Mouse (Mus musculus): ENCODE results near the gene Ndst4. TPM values are rescaled to one million over a fixed set of nuclear protein-coding genes. Genes with fewer than 3 reads are reported as not detected.

The Ndst4 gene
- 0.03 and 0.15 TPM in 2 replicates for polyA plus RNA-seq (2015; fragmentation: Nextera tagmentation; extraction: Ambion mirVana)

GRCm38 (mm10) chr3:125403601-125404396, at the start of gene Ndst4:
Gene Ndst4 (plus strand): TSS chr3:125404076.
- ATAC-seq (replicated peaks; ENCODE audit: low FRiP score), result peak; percentile 73
- H3K9me3 ChIP-seq (replicated peaks), result no peaks in the 10 kb centered on the region
- H3K9ac ChIP-seq, result no peak within 1 kb of the TSS
- H3K4me1 ChIP-seq, result peaks cover 4% of the 10 kb centered on the region; the same call in 1 of the 2 replicates
- H3K4me2 ChIP-seq, result peak within 1 kb of the TSS; percentile 57
- WGBS, result 12% methylated on average over 14 of the region's 14 CpGs
- H3K4me3 ChIP-seq (replicated peaks), result peak within 1 kb of the TSS; percentile 30
- no peaks in the 10 kb centered on the region for H3K36me3 ChIP-seq
- H3K27me3 ChIP-seq, result no peaks in the 10 kb centered on the region
- no peak within 1 kb of the TSS for H3K27ac ChIP-seq

GRCm38 (mm10) chr3:125397443-125397842, 6.4 kb upstream of the Ndst4 start:
- Histone ChIP-seq H3K27ac (no peak overlapping the region), H3K27me3 (no peaks in the 10 kb centered on the region), H3K9ac (no peak overlapping the region), H3K4me2 (no peak overlapping the region), H3K9me3 (replicated peaks) (no peaks in the 10 kb centered on the region), H3K36me3 (no peaks in the 10 kb centered on the region), H3K4me3 (replicated peaks) (no peak overlapping the region), H3K4me1 (no peaks in the 10 kb centered on the region)
- WGBS, result 68% methylated on average over 3 of the region's 3 CpGs
- ATAC-seq (replicated peaks; ENCODE audit: low FRiP score), result no peak

GRCm38 (mm10) chr3:125406456-125406855, 2.6 kb downstream of the Ndst4 start:
- H3K9ac ChIP-seq, result no peak overlapping the region
- no peak overlapping the region for H3K4me2 ChIP-seq
- H3K27me3 ChIP-seq, result no peaks in the 10 kb centered on the region
- no peaks in the 10 kb centered on the region for H3K9me3 ChIP-seq (replicated peaks)
- WGBS, result 62% methylated on average over 2 of the region's 2 CpGs
- H3K4me1 ChIP-seq, result peaks cover 4% of the 10 kb centered on the region; the same call in 1 of the 2 replicates
- no peaks in the 10 kb centered on the region for H3K36me3 ChIP-seq
- no peak overlapping the region for H3K27ac ChIP-seq
- no peak overlapping the region for H3K4me3 ChIP-seq (replicated peaks)
- no peak for ATAC-seq (replicated peaks; ENCODE audit: low FRiP score)

- H3K27me3 ChIP-seq, result no peaks in the 10 kb centered on the region
- H3K9ac ChIP-seq, result no peak overlapping the region
- peaks cover 4% of the 10 kb centered on the region; the same call in 1 of the 2 replicates for H3K4me1 ChIP-seq
- ATAC-seq (replicated peaks; ENCODE audit: low FRiP score), result no peak
- no peaks in the 10 kb centered on the region for H3K36me3 ChIP-seq
- H3K4me2 ChIP-seq, result no peak overlapping the region
- H3K4me3 ChIP-seq (replicated peaks), result no peak overlapping the region
- 71% methylated on average over 3 of the region's 3 CpGs for whole genome bisulfite sequencing
- no peaks in the 10 kb centered on the region for H3K9me3 ChIP-seq (replicated peaks)
- H3K27ac ChIP-seq, result no peak overlapping the region
These were observed 3.1 kb downstream of the Ndst4 start for GRCm38 (mm10) chr3:125406991-125407390.

- Histone ChIP-seq H3K4me2 (no peak overlapping the region), H3K9ac (no peak overlapping the region), H3K27ac (no peak overlapping the region), H3K27me3 (no peaks in the 10 kb centered on the region), H3K4me1 (no peaks in the 10 kb centered on the region), H3K9me3 (replicated peaks) (no peaks in the 10 kb centered on the region), H3K4me3 (replicated peaks) (no peak overlapping the region), H3K36me3 (no peaks in the 10 kb centered on the region)
- 43% methylated on average over 6 of the region's 6 CpGs for WGBS
- ATAC-seq (replicated peaks; ENCODE audit: low FRiP score), result no peak
These were observed 63.2 kb downstream of the Ndst4 start for GRCm38 (mm10) chr3:125466894-125467652.

- no peak for ATAC-seq (replicated peaks; ENCODE audit: low FRiP score)
- no peaks in the 10 kb centered on the region for H3K9me3 ChIP-seq (replicated peaks)
- no peak overlapping the region for H3K4me3 ChIP-seq (replicated peaks)
- no peak overlapping the region for H3K27ac ChIP-seq
- no peaks in the 10 kb centered on the region for H3K4me1 ChIP-seq
- H3K4me2 ChIP-seq, result no peak overlapping the region
- no peaks in the 10 kb centered on the region for H3K36me3 ChIP-seq
- no peaks in the 10 kb centered on the region for H3K27me3 ChIP-seq
- H3K9ac ChIP-seq, result no peak overlapping the region
- WGBS, result 78% methylated on average over 5 of the region's 5 CpGs
These were observed 106.2 kb downstream of the Ndst4 start for GRCm38 (mm10) chr3:125510102-125510501.

- no peaks in the 10 kb centered on the region for H3K9me3 ChIP-seq (replicated peaks)
- 73% methylated on average over 8 of the region's 8 CpGs for WGBS
- no peak for ATAC-seq (replicated peaks; ENCODE audit: low FRiP score)
These were observed 129.5 kb downstream of the Ndst4 start for GRCm38 (mm10) chr3:125533371-125533770.

GRCm38 (mm10) chr3:125570602-125571001, 166.7 kb downstream of the Ndst4 start:
- H3K4me2 ChIP-seq, result no peak overlapping the region
- H3K4me1 ChIP-seq, result no peaks in the 10 kb centered on the region
- H3K9ac ChIP-seq, result no peak overlapping the region
- H3K4me3 ChIP-seq (replicated peaks), result no peak overlapping the region
- no peaks in the 10 kb centered on the region for H3K36me3 ChIP-seq
- WGBS, result 91% methylated on average over 2 of the region's 2 CpGs
- H3K27me3 ChIP-seq, result no peaks in the 10 kb centered on the region
- no peak for ATAC-seq (replicated peaks; ENCODE audit: low FRiP score)
- no peaks in the 10 kb centered on the region for H3K9me3 ChIP-seq (replicated peaks)
- no peak overlapping the region for H3K27ac ChIP-seq

More at GRCm38 (mm10) chr3:125533371-125533770, 129.5 kb downstream of the Ndst4 start:
- no peak overlapping the region for H3K4me2 ChIP-seq
- no peak overlapping the region for H3K27ac ChIP-seq
- H3K27me3 ChIP-seq, result no peaks in the 10 kb centered on the region
- H3K4me1 ChIP-seq, result no peaks in the 10 kb centered on the region
- H3K9ac ChIP-seq, result no peak overlapping the region
- no peaks in the 10 kb centered on the region for H3K36me3 ChIP-seq
- H3K4me3 ChIP-seq (replicated peaks), result no peak overlapping the region

GRCm38 (mm10) chr3:125632233-125632632, 228.4 kb downstream of the Ndst4 start:
- no peaks in the 10 kb centered on the region for H3K4me1 ChIP-seq
- no peak overlapping the region for H3K4me3 ChIP-seq (replicated peaks)
- H3K36me3 ChIP-seq, result no peaks in the 10 kb centered on the region
- H3K27me3 ChIP-seq, result no peaks in the 10 kb centered on the region
- WGBS, result 87% methylated on average over 2 of the region's 2 CpGs
- no peak overlapping the region for H3K27ac ChIP-seq
- H3K4me2 ChIP-seq, result no peak overlapping the region
- H3K9me3 ChIP-seq (replicated peaks), result no peaks in the 10 kb centered on the region
- no peak for ATAC-seq (replicated peaks; ENCODE audit: low FRiP score)
- no peak overlapping the region for H3K9ac ChIP-seq

- no peaks in the 10 kb centered on the region for H3K9me3 ChIP-seq (replicated peaks)
- H3K27me3 ChIP-seq, result no peaks in the 10 kb centered on the region
- no peak overlapping the region for H3K27ac ChIP-seq
- no peaks in the 10 kb centered on the region for H3K36me3 ChIP-seq
- no peaks in the 10 kb centered on the region for H3K4me1 ChIP-seq
- no peak overlapping the region for H3K4me2 ChIP-seq
- 78% methylated on average over 3 of the region's 3 CpGs for WGBS
- ATAC-seq (replicated peaks; ENCODE audit: low FRiP score), result no peak
- H3K4me3 ChIP-seq (replicated peaks), result no peak overlapping the region
- H3K9ac ChIP-seq, result no peak overlapping the region
These were observed 251.2 kb downstream of the Ndst4 start for GRCm38 (mm10) chr3:125655009-125655635.

- Histone ChIP-seq H3K36me3 (no peaks in the 10 kb centered on the region), H3K4me3 (replicated peaks) (no peak overlapping the region), H3K4me2 (no peak overlapping the region), H3K9me3 (replicated peaks) (no peaks in the 10 kb centered on the region), H3K4me1 (no peaks in the 10 kb centered on the region), H3K27ac (no peak overlapping the region), H3K9ac (no peak overlapping the region), H3K27me3 (no peaks in the 10 kb centered on the region)
- WGBS, result 68% methylated on average over 3 of the region's 3 CpGs
- ATAC-seq (replicated peaks; ENCODE audit: low FRiP score), result 0 out of 2 replicates have a peak, but pooled peaks have one; percentile 52
These were observed 256.3 kb downstream of the Ndst4 start for GRCm38 (mm10) chr3:125660114-125660717.

All from kidney, embryonic 15.5 days (tissue).